Mouse (Mus musculus) ES-E14 (cell line): ENCODE data around the gene Carmil1. TPM values are rescaled to one million over a fixed set of nuclear protein-coding genes. Genes with fewer than 3 reads are reported as not detected.

Source experiments
- DNase-seq: peaks from one replicate; pipeline ENCODE4 v3.0.0-alpha.2; 2013; ENCODE audit warnings: low read depth, low spot score
- H3K27ac ChIP-seq: 2 replicates; pipeline ENCODE4 v1.5.1; 2012; ENCODE audit warnings: low read depth, mild to moderate bottlenecking, low read length, moderate library complexity, mixed read lengths; ENCODE audit not compliant: poor library complexity, insufficient read depth, severe bottlenecking
- H3K36me3 ChIP-seq: 2 replicates; pipeline ENCODE4 v1.6.1; 2012; ENCODE audit warnings: mild to moderate bottlenecking, low read length, moderate library complexity, mixed read lengths; ENCODE audit not compliant: control insufficient read depth, poor library complexity, insufficient read depth, severe bottlenecking
- H3K4me1 ChIP-seq, 2 experiments: fragments of 150-350 bp in 1 of 2; sonication (generic) in 1 of 2; 2 replicates each; pipeline ENCODE4 v1.6.1; 2012; ENCODE audit warnings: low read length in 2 of 2, mild to moderate bottlenecking in 1 of 2, mixed read lengths in 1 of 2; ENCODE audit not compliant: control insufficient read depth in 2 of 2, insufficient read depth in 2 of 2, poor library complexity in 1 of 2
- H3K4me3 ChIP-seq, 2 experiments: fragments of 150-350 bp in 1 of 2; sonication (generic) in 1 of 2; 2 replicates each; pipeline ENCODE4 v1.5.1; 2012; ENCODE audit warnings: low read length in 2 of 2, low read depth in 1 of 2, mild to moderate bottlenecking in 1 of 2, mixed read lengths in 1 of 2; ENCODE audit not compliant: insufficient read depth in 1 of 2, poor library complexity in 1 of 2, severe bottlenecking in 1 of 2
- H3K9ac ChIP-seq: 2 replicates; pipeline ENCODE4 v1.6.1; 2012; ENCODE audit warnings: low read depth, mild to moderate bottlenecking, low read length, mixed read lengths; ENCODE audit not compliant: poor library complexity, insufficient read depth, severe bottlenecking
- H3K9me3 ChIP-seq: fragments of 150-350 bp; sonication (generic); 2 replicates; pipeline ENCODE4 v1.6.1; 2012; ENCODE audit warnings: low read depth, mild to moderate bottlenecking, low read length; ENCODE audit not compliant: control insufficient read depth, insufficient read depth
- CHD2 ChIP-seq: IDR thresholded peaks from 2 replicates; pipeline ENCODE4 v1.6.1; 2014; ENCODE audit warnings: mild to moderate bottlenecking, low read depth, low read length, inconsistent platforms
- HCFC1 ChIP-seq: IDR thresholded peaks from 2 replicates; pipeline ENCODE4 v1.6.1; 2012; ENCODE audit warnings: low read length, inconsistent platforms, borderline replicate concordance; ENCODE audit not compliant: insufficient read depth
- MAFK ChIP-seq: IDR thresholded peaks from 2 replicates; pipeline ENCODE4 v1.6.1; 2014; ENCODE audit warnings: mild to moderate bottlenecking, low read depth, low read length, inconsistent platforms; ENCODE audit not compliant: insufficient read depth
- ZC3H11A ChIP-seq: IDR thresholded peaks from 2 replicates; pipeline ENCODE4 v1.6.1; 2012; ENCODE audit warnings: low read depth, mild to moderate bottlenecking, inconsistent platforms, low read length, borderline replicate concordance
- ZNF384 ChIP-seq: IDR thresholded peaks from 2 replicates; pipeline ENCODE4 v1.6.1; 2012; ENCODE audit warnings: low read depth, low read length, inconsistent platforms
- in situ Hi-C, 2 experiments: fragments of 600-800 bp; cut with MboI; formaldehyde crosslinking; loops; one replicate each; pipeline ENCODE4 v1.15.1; 2025; ENCODE audit warnings: low sequenced_read_pairs in 2 of 2, inconsistent platforms in 1 of 2; ENCODE audit not compliant: unreplicated experiment in 2 of 2
- total RNA-seq: library from RNA; depleted of rRNA; stranded (reverse); fragments of 300-350 nt; gene quantifications from 2 replicates; pipeline ENCODE4 v1.2.3, GENCODE M21; 2012

The Carmil1 gene
- total RNA-seq, 1 experiment: 17.0 TPM

DNA sequence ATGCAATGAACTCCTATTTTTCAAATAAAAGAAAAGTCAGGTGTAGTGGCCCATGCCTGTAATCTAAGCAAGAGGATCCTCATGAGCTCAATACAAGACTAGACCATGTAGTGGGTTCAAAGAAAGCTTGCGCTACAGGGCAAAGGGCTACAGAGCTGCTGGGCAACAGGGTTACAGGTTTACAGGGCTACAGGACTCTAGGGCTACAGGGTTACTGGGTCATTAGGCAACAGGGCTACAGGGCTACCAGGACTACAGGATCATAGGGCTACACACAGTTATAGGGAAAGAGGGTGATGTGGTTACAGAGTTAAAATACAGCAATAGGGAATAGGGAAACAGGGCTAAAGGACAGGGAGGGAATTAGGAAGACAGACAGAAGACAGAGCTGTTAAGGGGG lies 151.9 kb downstream of the Carmil1 start:
- in situ Hi-C loops: no loop called here
- no peaks in the 10 kb centered on the region for H3K9me3 ChIP-seq
- no peak for DNase-seq

DNA sequence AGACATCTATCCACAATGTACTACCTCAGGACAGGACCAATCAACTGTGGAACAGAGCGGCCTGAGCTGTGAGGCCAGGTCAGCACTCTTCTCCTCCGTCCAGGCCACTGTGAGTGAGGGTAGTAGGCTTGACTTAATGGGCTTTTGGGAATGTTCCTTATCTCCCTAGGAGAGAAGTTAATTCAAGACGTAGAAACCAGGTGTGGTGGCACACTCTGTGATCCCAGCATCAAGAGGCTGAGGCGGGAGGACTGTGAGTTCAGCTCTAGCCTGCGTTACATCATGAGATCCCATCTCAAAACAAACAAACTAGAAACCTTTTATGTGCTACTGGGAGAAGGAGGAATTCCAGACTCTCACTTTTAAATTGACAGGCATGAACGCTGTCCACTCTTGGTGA lies 154.7 kb downstream of the Carmil1 start:
- Histone ChIP-seq H3K4me1 (no peaks in the 10 kb centered on the region), H3K27ac (no peak overlapping the region), H3K4me3 (no peak overlapping the region), H3K36me3 (0 out of 2 replicates have a peak, but pooled peaks cover 2% of the 10 kb centered on the region), H3K9ac (no peak overlapping the region), H3K9me3 (no peaks in the 10 kb centered on the region)
- no peak for DNase-seq
- in situ Hi-C loops: no loop called here
- TF ChIP-seq MAFK (no peak), HCFC1 (no peak), CHD2 (no peak), ZNF384 (no peak), ZC3H11A (no peak)

More for the DNA sequence above, 151.9 kb downstream of the Carmil1 start:
- Histone ChIP-seq H3K4me1 (no peaks in the 10 kb centered on the region), H3K4me3 (no peak overlapping the region), H3K36me3 (0 out of 2 replicates have a peak, but pooled peaks cover 2% of the 10 kb centered on the region), H3K27ac (no peak overlapping the region), H3K9ac (no peak overlapping the region)
- TF ChIP-seq ZC3H11A (no peak), MAFK (no peak), HCFC1 (no peak), CHD2 (no peak), ZNF384 (no peak)

DNA sequence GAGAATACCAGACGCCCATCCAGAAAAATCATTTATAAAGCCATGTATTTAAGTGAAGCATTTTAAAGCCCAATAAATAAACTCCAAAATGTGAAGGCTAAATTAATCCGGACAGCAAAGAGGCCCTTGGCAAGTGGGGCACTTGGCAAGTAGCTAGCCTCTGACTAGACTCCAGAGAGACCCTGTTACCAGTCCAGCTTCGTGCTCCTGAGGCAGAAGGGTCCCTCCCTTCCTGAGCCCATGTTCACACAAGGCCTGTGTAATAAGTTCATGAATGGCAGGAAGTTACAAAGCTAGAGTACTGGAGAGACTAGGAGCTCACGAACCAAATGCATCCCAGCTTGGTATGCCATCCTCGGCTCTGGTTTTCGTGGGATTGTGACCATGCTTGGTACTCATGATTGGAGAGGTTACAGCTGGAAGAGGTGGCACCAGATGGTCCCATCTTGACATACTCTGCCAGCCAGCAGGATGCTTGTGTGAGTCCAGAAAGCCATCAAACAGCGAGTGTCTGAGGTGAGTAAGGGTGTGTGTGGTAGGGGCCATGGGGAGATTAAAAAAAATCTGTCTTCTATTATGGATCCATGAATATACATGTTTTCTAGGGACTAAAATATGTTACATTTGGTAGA lies 163.3 kb downstream of the Carmil1 start:
- no peak for TF ChIP-seq CHD2
- no peak for TF ChIP-seq ZNF384
- TF ChIP-seq MAFK: no peak
- TF ChIP-seq HCFC1: no peak
- Histone ChIP-seq H3K27ac (no peak overlapping the region), H3K9me3 (no peaks in the 10 kb centered on the region), H3K36me3 (peaks cover 3% of the 10 kb centered on the region; the same call in 1 of the 2 replicates), H3K4me1 (no peaks in the 10 kb centered on the region), H3K4me3 (no peak overlapping the region), H3K9ac (no peak overlapping the region)
- DNase-seq: no peak
- in situ Hi-C loops: no loop called here

DNA sequence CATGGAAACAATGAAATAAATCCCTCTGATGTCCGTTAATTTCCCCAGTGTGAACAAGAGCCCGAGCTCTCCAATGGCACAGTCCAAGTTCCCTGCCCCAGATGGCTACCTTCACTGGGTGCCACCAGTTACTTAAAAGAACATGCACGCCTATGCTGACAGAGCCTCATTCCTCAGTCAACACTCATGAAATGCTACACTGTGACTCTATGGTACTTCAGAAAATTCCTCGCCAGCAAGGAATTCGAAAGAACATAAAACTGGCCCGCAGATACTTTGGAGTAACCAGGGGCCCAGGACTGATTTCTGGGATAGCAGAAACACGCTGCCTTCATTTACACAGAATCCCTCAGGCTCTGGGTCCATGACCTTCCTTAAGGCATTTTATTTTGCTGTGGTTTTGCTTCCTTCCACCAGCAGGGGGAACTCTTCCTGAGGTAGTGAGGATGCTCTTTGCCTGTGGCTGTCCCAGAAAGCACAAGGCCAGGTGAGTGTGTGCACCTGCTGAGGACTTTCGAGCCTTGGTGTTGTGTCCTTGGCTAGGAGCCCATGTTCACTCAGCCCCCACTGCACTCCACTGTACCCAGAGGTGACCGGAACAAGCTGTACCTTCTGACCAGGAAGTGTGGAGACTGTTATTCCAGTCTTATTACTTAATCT lies 167.8 kb downstream of the Carmil1 start:
- no peaks in the 10 kb centered on the region for H3K36me3 ChIP-seq
- no peak overlapping the region for H3K27ac ChIP-seq
- no peaks in the 10 kb centered on the region for H3K4me1 ChIP-seq
- H3K9me3 ChIP-seq: no peaks in the 10 kb centered on the region
- no peak overlapping the region for H3K9ac ChIP-seq
- H3K4me3 ChIP-seq: no peak overlapping the region
- peak; percentile 59 for DNase-seq
- in situ Hi-C loops: no loop called here
- no peak for TF ChIP-seq CHD2
- no peak for TF ChIP-seq MAFK
- no peak for TF ChIP-seq HCFC1
- 0 out of 2 replicates have a peak, but pooled peaks have one; percentile 34 for TF ChIP-seq ZC3H11A
- no peak for TF ChIP-seq ZNF384

GRCm38 (mm10) chr13:24110329-24110728 lies 170.3 kb downstream of the Carmil1 start:
- no peaks in the 10 kb centered on the region for H3K4me1 ChIP-seq
- H3K27ac ChIP-seq: no peak overlapping the region
- TF ChIP-seq ZNF384 (no peak), MAFK (no peak), CHD2 (no peak), ZC3H11A (no peak), HCFC1 (no peak)
- H3K36me3 ChIP-seq: no peaks in the 10 kb centered on the region
- H3K9me3 ChIP-seq: no peaks in the 10 kb centered on the region
- in situ Hi-C loops: no loop called here
- no peak for DNase-seq
- no peak overlapping the region for H3K4me3 ChIP-seq
- no peak overlapping the region for H3K9ac ChIP-seq
